Mouse (Mus musculus) limb, embryonic 13.5 days (tissue): Measurements from ENCODE around the gene Gm49403. TPM values are rescaled to one million over a fixed set of nuclear protein-coding genes. Genes with fewer than 3 reads are reported as not detected.

Experiments used
- ATAC-seq: fragments of 200-750 bp; cut with Nextera tagmentation; 2 replicates; pipeline ENCODE4 v1.8.0; 2017; ENCODE audit warnings: low read depth, moderate number of reproducible peaks, moderate TSS enrichment; ENCODE audit not compliant: low FRiP score
- H3K27ac ChIP-seq: fragments of 300-500 bp; sonication (generic); 2 replicates; pipeline ENCODE4 v1.5.1; 2015; ENCODE audit warnings: inconsistent platforms, mild to moderate bottlenecking, moderate library complexity
- H3K27me3 ChIP-seq: fragments of 300-500 bp; sonication (generic); 2 replicates; pipeline ENCODE4 v1.6.1; 2015; ENCODE audit warnings: mild to moderate bottlenecking, inconsistent platforms
- H3K36me3 ChIP-seq: fragments of 300-500 bp; sonication (generic); 2 replicates; pipeline ENCODE4 v1.6.1; 2015; ENCODE audit warnings: inconsistent platforms, mild to moderate bottlenecking, moderate library complexity
- H3K4me1 ChIP-seq: fragments of 300-500 bp; sonication (generic); 2 replicates; pipeline ENCODE4 v1.6.1; 2015; ENCODE audit warnings: inconsistent platforms
- H3K4me2 ChIP-seq: fragments of 300-500 bp; sonication (generic); replicated peaks from 2 replicates; pipeline ENCODE4 v1.6.1; 2015; ENCODE audit warnings: inconsistent platforms, mild to moderate bottlenecking, moderate library complexity
- H3K4me3 ChIP-seq: fragments of 300-500 bp; sonication (generic); 2 replicates; pipeline ENCODE4 v1.5.1; 2015; ENCODE audit warnings: moderate library complexity, mild to moderate bottlenecking, inconsistent platforms
- H3K9ac ChIP-seq: fragments of 300-500 bp; sonication (generic); 2 replicates; pipeline ENCODE4 v1.6.1; 2015; ENCODE audit warnings: mild to moderate bottlenecking, inconsistent platforms
- H3K9me3 ChIP-seq: fragments of 300-500 bp; sonication (generic); 2 replicates; pipeline ENCODE4 v1.6.1; 2016; ENCODE audit warnings: inconsistent platforms
- WGBS: fragments of 180-500 bp; shearing (Covaris S2); methylation state at CpG from one replicate; pipeline ENCODE4 v1.1.7; 2015; 5-methylcytosine and 5-hydroxymethylcytosine counted together
- microRNA-seq: library from miRNA; unstranded; fragments of <30 nt; microRNA quantifications from one replicate; pipeline ENCODE4, GENCODE M21; 2016
- polyA plus RNA-seq: library from polyadenylated mRNA; unstranded; fragments of >200 nt; fragmentation: Nextera tagmentation; extraction: Ambion mirVana; gene quantifications from 2 replicates; pipeline ENCODE4 v1.2.1, GENCODE M21; 2015

Gene Gm49403
- polyA plus RNA-seq, 1 experiment from 2014 or later, result not detected

DNA sequence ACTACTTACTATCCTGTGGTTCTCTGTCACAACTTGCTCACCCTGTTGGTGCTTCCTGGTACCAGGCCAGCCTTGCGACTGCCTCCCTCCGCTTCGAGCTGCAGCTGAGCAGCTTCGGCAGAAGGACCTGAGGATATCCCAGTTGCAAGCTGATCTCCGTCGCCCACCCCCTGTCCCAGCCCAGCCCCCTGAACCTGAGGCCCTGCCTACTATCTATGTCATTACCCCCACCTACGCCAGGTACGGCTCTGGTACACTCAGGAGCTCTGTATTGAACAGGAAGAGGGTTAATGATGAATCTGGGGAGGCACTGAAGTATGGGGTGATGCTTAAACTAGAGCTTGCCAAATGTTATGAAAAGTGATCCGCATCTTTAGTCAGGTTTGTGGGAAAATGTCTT lies 38.0 kb downstream of the Gm49403 start:
- H3K9ac ChIP-seq, result peak overlapping the region; percentile 46
- no peaks in the 10 kb centered on the region for H3K9me3 ChIP-seq
- ATAC-seq, result no peak
- no peak overlapping the region for H3K4me3 ChIP-seq
- WGBS, result 77% methylated on average over 9 of the region's 9 CpGs
- peak overlapping the region; percentile 77 for H3K4me2 ChIP-seq
- H3K27me3 ChIP-seq, result no peaks in the 10 kb centered on the region
- no peak overlapping the region for H3K27ac ChIP-seq
- H3K36me3 ChIP-seq, result peaks cover 24% of the 10 kb centered on the region
- peaks cover 13% of the 10 kb centered on the region for H3K4me1 ChIP-seq

- no peak for ATAC-seq
- Histone ChIP-seq H3K36me3 (peaks cover 35% of the 10 kb centered on the region), H3K9ac (peak overlapping the region; percentile 25; the same call in 1 of the 2 replicates), H3K4me1 (peaks cover 13% of the 10 kb centered on the region), H3K4me3 (no peak overlapping the region), H3K27ac (no peak overlapping the region), H3K4me2 (no peak overlapping the region), H3K27me3 (no peaks in the 10 kb centered on the region), H3K9me3 (no peaks in the 10 kb centered on the region)
- 85% methylated on average over 2 of the region's 2 CpGs for WGBS
These were observed 43.0 kb downstream of the Gm49403 start for GRCm38 (mm10) chr19:8926766-8927165.

GRCm38 (mm10) chr19:8927891-8928525 lies 44.3 kb downstream of the Gm49403 start:
- Histone ChIP-seq H3K4me1 (peaks cover 11% of the 10 kb centered on the region), H3K4me2 (no peak overlapping the region), H3K36me3 (peaks cover 42% of the 10 kb centered on the region), H3K27me3 (no peaks in the 10 kb centered on the region), H3K4me3 (no peak overlapping the region), H3K9ac (no peak overlapping the region), H3K9me3 (no peaks in the 10 kb centered on the region), H3K27ac (no peak overlapping the region)
- 87% methylated on average over 12 of the region's 12 CpGs for WGBS
- no peak for ATAC-seq

DNA sequence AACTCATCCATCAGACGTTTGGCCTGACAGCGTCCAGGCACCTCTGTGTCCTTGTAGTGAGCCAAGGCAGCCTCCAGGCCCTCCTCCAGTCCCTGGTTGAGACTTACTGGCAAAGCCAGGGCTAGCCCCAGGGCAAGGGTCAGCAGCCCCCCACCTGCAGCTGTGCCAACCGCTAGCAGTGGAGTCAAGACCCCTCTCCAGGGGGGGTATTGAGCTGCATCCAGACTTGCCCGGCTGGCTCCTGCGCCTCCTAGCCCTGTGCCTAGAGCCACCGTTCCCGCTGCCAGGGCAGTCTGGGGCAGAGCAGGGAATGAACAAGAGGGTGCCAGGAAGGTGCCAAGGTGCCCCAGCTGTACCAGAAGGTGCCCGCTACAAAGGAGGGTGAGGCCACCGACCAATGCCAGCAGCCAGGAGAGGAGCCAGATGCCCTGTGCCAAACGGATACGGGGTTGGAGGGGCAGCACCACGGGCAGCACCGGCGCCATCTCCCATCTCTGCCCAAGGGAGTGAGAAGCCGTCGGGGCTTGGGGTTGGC lies 45.0 kb downstream of the Gm49403 start:
- H3K4me2 ChIP-seq, result peak overlapping the region; percentile 72
- H3K36me3 ChIP-seq, result peaks cover 49% of the 10 kb centered on the region
- H3K27me3 ChIP-seq, result no peaks in the 10 kb centered on the region
- WGBS, result 20% methylated on average over 16 of the region's 16 CpGs
- peak overlapping the region; percentile 80 for H3K4me3 ChIP-seq
- peaks cover 11% of the 10 kb centered on the region for H3K4me1 ChIP-seq
- peak; percentile 13; the same call in 1 of the 2 replicates for ATAC-seq
- H3K9me3 ChIP-seq, result no peaks in the 10 kb centered on the region
- peak overlapping the region; percentile 91 for H3K9ac ChIP-seq
- H3K27ac ChIP-seq, result peak overlapping the region; percentile 74; the same call in 1 of the 2 replicates

DNA sequence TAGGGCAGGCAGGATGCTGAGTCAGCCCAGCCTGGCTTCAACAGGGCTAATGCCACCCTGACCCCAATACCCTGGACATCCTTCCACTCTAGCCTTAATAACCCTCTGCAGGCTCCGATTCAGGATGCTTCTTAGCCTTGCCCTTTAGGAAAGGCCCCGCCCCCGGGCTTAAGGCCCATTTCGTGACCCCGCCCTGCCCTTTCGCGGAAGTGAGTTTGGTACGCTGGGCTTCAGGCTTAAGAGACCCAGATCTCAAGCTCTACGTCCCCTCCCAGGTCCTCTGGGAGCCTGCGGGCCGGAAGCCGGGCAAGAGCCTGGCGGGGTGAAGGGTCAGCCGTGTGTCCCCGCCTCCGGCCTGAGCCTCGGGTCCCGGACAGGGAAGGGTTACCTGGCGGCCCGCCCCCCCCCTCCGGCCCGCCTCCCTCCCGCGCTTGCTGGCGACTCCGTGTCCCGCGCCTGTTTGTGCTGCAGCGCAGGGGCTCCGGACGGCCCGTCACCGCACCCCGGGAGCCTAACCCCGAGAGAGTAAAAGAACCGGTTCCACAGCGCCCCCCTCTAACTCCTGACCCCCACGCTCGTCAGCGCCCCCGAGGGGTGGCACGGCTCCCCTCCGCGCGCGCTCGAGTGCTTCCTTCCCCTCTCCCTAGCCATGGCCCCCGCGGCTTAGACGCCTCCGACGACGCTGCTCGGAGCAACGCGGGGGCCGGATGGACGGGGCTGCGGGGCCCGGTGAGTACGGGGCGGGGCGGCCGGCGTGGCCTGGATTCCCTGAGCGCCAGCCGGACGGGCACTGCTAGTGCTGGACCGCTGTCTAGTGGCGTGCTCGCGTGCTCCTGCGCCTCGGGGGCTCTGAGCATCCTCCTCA lies 45.7 kb downstream of the Gm49403 start, which contains the start of the genes Rom1 and Eml3:
Gene Rom1 (minus strand): TSS at position 133 of the 865 bp plus-strand sequence.
Gene Eml3 (plus strand): TSS at position 329 of the 865 bp plus-strand sequence.
- no peaks in the 10 kb centered on the region for H3K27me3 ChIP-seq
- peaks cover 56% of the 10 kb centered on the region for H3K36me3 ChIP-seq
- peak within 1 kb of the TSS; percentile 80 for H3K4me3 ChIP-seq
- peaks cover 11% of the 10 kb centered on the region for H3K4me1 ChIP-seq
- peak within 1 kb of the TSS; percentile 74 for H3K27ac ChIP-seq
- under 1% methylated on average over 59 of the region's 74 CpGs for WGBS
- ATAC-seq, result peak; percentile 84
- H3K4me2 ChIP-seq, result peak within 1 kb of the TSS; percentile 72
- H3K9me3 ChIP-seq, result no peaks in the 10 kb centered on the region
- peak within 1 kb of the TSS; percentile 91 for H3K9ac ChIP-seq

DNA sequence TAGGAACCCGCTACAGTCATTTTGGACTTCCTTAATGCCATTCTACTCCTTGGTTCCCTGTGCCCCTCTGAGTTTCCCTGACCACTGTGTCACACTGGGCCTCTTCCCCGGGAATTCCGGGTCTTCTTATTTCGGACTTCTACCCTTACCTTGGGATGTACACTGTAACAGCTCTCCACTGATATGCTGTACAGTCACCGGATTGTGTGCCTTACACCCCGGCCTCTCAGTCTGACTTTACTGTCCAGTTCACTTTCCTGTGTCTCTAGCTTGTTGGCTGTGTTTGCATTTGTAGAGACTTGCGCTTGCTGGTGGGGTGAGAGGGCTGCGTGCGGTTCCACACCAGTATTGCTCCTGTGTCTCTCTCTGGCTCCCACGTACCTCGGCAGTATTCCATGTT lies 46.4 kb downstream of the Gm49403 start:
- peak overlapping the region; percentile 91 for H3K9ac ChIP-seq
- H3K36me3 ChIP-seq, result peaks cover 62% of the 10 kb centered on the region
- peak overlapping the region; percentile 72 for H3K4me2 ChIP-seq
- H3K9me3 ChIP-seq, result no peaks in the 10 kb centered on the region
- 7% methylated on average over 11 of the region's 11 CpGs for WGBS
- H3K27ac ChIP-seq, result peak overlapping the region; percentile 74; the same call in 1 of the 2 replicates
- H3K4me3 ChIP-seq, result peak overlapping the region; percentile 80
- no peaks in the 10 kb centered on the region for H3K27me3 ChIP-seq
- H3K4me1 ChIP-seq, result peaks cover 11% of the 10 kb centered on the region
- ATAC-seq, result no peak

DNA sequence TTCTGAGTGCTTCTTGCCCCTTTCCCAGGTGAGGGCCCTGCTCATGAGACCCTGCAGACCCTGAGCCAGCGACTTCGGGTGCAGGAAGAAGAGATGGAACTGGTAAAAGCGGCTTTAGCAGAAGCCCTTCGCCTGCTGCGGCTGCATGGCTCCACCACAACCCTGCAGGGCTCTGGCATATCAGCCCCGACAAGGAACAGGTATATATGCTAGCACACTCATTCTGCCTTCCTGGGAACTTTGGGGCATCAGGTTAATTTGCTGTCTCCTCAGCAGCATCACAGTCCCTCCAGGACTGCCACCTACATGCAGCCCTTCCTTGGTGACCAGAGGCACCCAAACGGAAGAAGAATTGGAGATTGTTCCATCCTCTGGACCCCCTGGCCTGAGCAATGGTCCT lies 47.0 kb downstream of the Gm49403 start:
- Histone ChIP-seq H3K27ac (no peak overlapping the region), H3K4me3 (peak overlapping the region; percentile 80), H3K4me1 (peaks cover 11% of the 10 kb centered on the region), H3K9ac (peak overlapping the region; percentile 91), H3K36me3 (peaks cover 62% of the 10 kb centered on the region), H3K9me3 (no peaks in the 10 kb centered on the region), H3K4me2 (peak overlapping the region; percentile 72), H3K27me3 (no peaks in the 10 kb centered on the region)
- ATAC-seq, result no peak
- 73% methylated on average over 7 of the region's 7 CpGs for WGBS

DNA sequence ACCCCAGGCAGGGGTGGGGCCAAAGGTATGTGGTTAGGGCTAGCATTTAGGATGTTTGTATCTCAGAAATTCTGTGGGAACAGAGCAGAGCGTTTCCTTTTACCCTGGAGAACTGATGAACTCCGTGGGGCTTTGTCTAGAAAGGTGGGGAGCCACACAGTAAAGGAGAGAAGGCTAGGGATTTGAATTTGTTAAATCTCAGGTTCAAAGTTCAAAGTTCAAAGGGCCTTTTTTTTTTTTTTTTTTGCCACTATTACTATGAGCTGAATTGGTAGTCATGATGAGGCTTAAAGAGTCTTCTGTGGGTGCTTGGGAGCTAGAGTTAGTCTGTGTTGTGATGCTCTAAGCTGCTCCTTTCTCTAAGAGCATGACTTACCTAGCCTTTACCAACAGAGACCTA lies 53.0 kb downstream of the Gm49403 start:
- Histone ChIP-seq H3K27ac (no peak overlapping the region), H3K4me1 (peaks cover 14% of the 10 kb centered on the region), H3K36me3 (peaks cover 71% of the 10 kb centered on the region), H3K27me3 (no peaks in the 10 kb centered on the region), H3K9ac (no peak overlapping the region), H3K4me3 (no peak overlapping the region), H3K4me2 (no peak overlapping the region), H3K9me3 (no peaks in the 10 kb centered on the region)
- no peak for ATAC-seq
- WGBS, result 86% methylated on average over 2 of the region's 2 CpGs

Small RNAs within 50 kb of the gene (microRNA-seq; reads per million reads assigned to microRNA genes)
- gene Mir5136, result not detected

Other genes starting within 250 kb of the Gm49403 start
- gene Chrm1, start 220.1 kb upstream of the Gm49403 start, polyA plus RNA-seq, result 0.71 and 1.0 TPM in 2 replicates
- 101 and 103 TPM in 2 replicates for gene Slc3a2, start 160.6 kb upstream of the Gm49403 start, polyA plus RNA-seq
- gene Wdr74, start 148.1 kb upstream of the Gm49403 start, polyA plus RNA-seq, result 98.7 TPM in 2 replicates
- gene 1700092M07Rik, start 143.2 kb upstream of the Gm49403 start, polyA plus RNA-seq, result 2.1 TPM in 2 replicates
- gene Stx5a, start 142.5 kb upstream of the Gm49403 start, polyA plus RNA-seq, result 194 and 205 TPM in 2 replicates
- gene Nxf1, start 126.9 kb upstream of the Gm49403 start, polyA plus RNA-seq, result 214 and 217 TPM in 2 replicates
- gene Tmem223, start 112.9 kb upstream of the Gm49403 start, polyA plus RNA-seq, result 211 and 232 TPM in 2 replicates
- 62.7 and 66.2 TPM in 2 replicates for gene Tmem179b, start 109.5 kb upstream of the Gm49403 start, polyA plus RNA-seq
- gene Taf6l, start 97.5 kb upstream of the Gm49403 start, polyA plus RNA-seq, result 31.9 and 32.8 TPM in 2 replicates
- 183 and 185 TPM in 2 replicates for gene Polr2g, start 85.4 kb upstream of the Gm49403 start, polyA plus RNA-seq
- gene Zbtb3, start 81.4 kb upstream of the Gm49403 start, polyA plus RNA-seq, result 6.0 and 6.7 TPM in 2 replicates
- 67.1 and 73.4 TPM in 2 replicates for gene Ttc9c, start 64.6 kb upstream of the Gm49403 start, polyA plus RNA-seq
- gene Hnrnpul2, start 63.9 kb upstream of the Gm49403 start, polyA plus RNA-seq, result 5.9 and 6.3 TPM in 2 replicates
- gene AC129217.1, start 54.2 kb upstream of the Gm49403 start, polyA plus RNA-seq, result not detected in 2 replicates
- 45.2 and 49.3 TPM in 2 replicates for gene Bscl2, start 46.5 kb upstream of the Gm49403 start, polyA plus RNA-seq
- 8.7 and 8.8 TPM in 2 replicates for gene Gng3, start 44.7 kb upstream of the Gm49403 start, polyA plus RNA-seq
- 0.75 and 0.93 TPM in 2 replicates for gene Lrrn4cl, start 33.2 kb upstream of the Gm49403 start, polyA plus RNA-seq
- gene Ubxn1, start 12.4 kb upstream of the Gm49403 start, polyA plus RNA-seq, result 179 TPM in 2 replicates
- 66.7 and 70.4 TPM in 2 replicates for gene Uqcc3, start 3.0 kb upstream of the Gm49403 start, polyA plus RNA-seq
- gene Lbhd1, start 198 bp upstream of the Gm49403 start, polyA plus RNA-seq, result 93.0 and 93.2 TPM in 2 replicates
- 94.0 and 96.6 TPM in 2 replicates for gene 1810009A15Rik, start 4.9 kb downstream of the Gm49403 start, polyA plus RNA-seq
- not detected in 2 replicates for gene Gm49416, start 5.0 kb downstream of the Gm49403 start, polyA plus RNA-seq
- gene Ints5, start 9.1 kb downstream of the Gm49403 start, polyA plus RNA-seq, result 39.6 and 43.3 TPM in 2 replicates
- 102 and 112 TPM in 2 replicates for gene Ganab, start 14.1 kb downstream of the Gm49403 start, polyA plus RNA-seq
- gene B3gat3, start 36.4 kb downstream of the Gm49403 start, polyA plus RNA-seq, result 49.9 and 53.0 TPM in 2 replicates
- gene Rom1, start 45.4 kb downstream of the Gm49403 start, polyA plus RNA-seq, result 3.2 and 3.7 TPM in 2 replicates
- gene Eml3, start 45.6 kb downstream of the Gm49403 start, polyA plus RNA-seq, result 36.9 and 37.2 TPM in 2 replicates
- gene Mta2, start 57.9 kb downstream of the Gm49403 start, polyA plus RNA-seq, result 192 and 193 TPM in 2 replicates
- 35.6 and 36.5 TPM in 2 replicates for gene Tut1, start 69.9 kb downstream of the Gm49403 start, polyA plus RNA-seq
- 508 and 512 TPM in 2 replicates for gene Eef1g, start 83.1 kb downstream of the Gm49403 start, polyA plus RNA-seq
- gene Ahnak, start 105.4 kb downstream of the Gm49403 start, polyA plus RNA-seq, result 35.2 and 35.6 TPM in 2 replicates
- gene Scgb1a1, start 204.0 kb downstream of the Gm49403 start, polyA plus RNA-seq, result not detected in 2 replicates